Mouse (Mus musculus): ENCODE data around the gene Vangl1. TPM values are rescaled to one million over a fixed set of nuclear protein-coding genes. Genes with fewer than 3 reads are reported as not detected.

Vangl1 gene
- 19.2 and 24.0 TPM in 2 replicates for polyA plus RNA-seq (2015; fragmentation: Nextera tagmentation; extraction: Ambion mirVana)

- ATAC-seq (ENCODE audit: extremely low read depth, insufficient number of reproducible peaks, low FRiP score, low TSS enrichment), result peak; percentile 74
- H3K27me3 ChIP-seq (replicated peaks), result peaks cover 12% of the 10 kb centered on the region; the same call in 1 of the 2 replicates
- peak within 1 kb of the TSS; percentile 93 for H3K9ac ChIP-seq
- peaks cover 54% of the 10 kb centered on the region for H3K4me1 ChIP-seq
- no peaks in the 10 kb centered on the region for H3K36me3 ChIP-seq
- WGBS, result under 1% methylated on average over 88 of the region's 95 CpGs
- H3K9me3 ChIP-seq, result no peaks in the 10 kb centered on the region
- H3K4me2 ChIP-seq, result peak within 1 kb of the TSS; percentile 91
- peak within 1 kb of the TSS; percentile 87 for H3K27ac ChIP-seq (replicated peaks)
- peak within 1 kb of the TSS; percentile 90 for H3K4me3 ChIP-seq
These were observed at the start of gene Vangl1 for GRCm38 (mm10) chr3:102203781-102204721. TSS of gene Vangl1 (minus strand) at chr3:102204693.

GRCm38 (mm10) chr3:102253554-102253953 lies 49.1 kb upstream of the Vangl1 start:
- Histone ChIP-seq H3K27ac (replicated peaks) (no peak overlapping the region), H3K36me3 (no peaks in the 10 kb centered on the region), H3K4me2 (no peak overlapping the region), H3K27me3 (replicated peaks) (no peaks in the 10 kb centered on the region; the same call in 1 of the 2 replicates), H3K4me1 (peaks cover 5% of the 10 kb centered on the region; the same call in 1 of the 2 replicates), H3K9me3 (no peaks in the 10 kb centered on the region), H3K9ac (no peak overlapping the region), H3K4me3 (no peak overlapping the region)
- ATAC-seq (ENCODE audit: extremely low read depth, insufficient number of reproducible peaks, low FRiP score, low TSS enrichment), result no peak
- WGBS, result 59% methylated on average over 4 of the region's 4 CpGs

- WGBS, result 72% methylated on average over 3 of the region's 3 CpGs
- ATAC-seq (ENCODE audit: extremely low read depth, insufficient number of reproducible peaks, low FRiP score, low TSS enrichment), result no peak
These were observed 48.4 kb upstream of the Vangl1 start for GRCm38 (mm10) chr3:102252927-102253326.

GRCm38 (mm10) chr3:102250873-102251272 lies 46.4 kb upstream of the Vangl1 start:
- H3K4me3 ChIP-seq, result no peak overlapping the region
- no peak overlapping the region for H3K9ac ChIP-seq
- 77% methylated on average over 3 of the region's 3 CpGs for WGBS
- no peak for ATAC-seq (ENCODE audit: extremely low read depth, insufficient number of reproducible peaks, low FRiP score, low TSS enrichment)
- no peak overlapping the region for H3K4me2 ChIP-seq
- H3K36me3 ChIP-seq, result no peaks in the 10 kb centered on the region
- peaks cover 5% of the 10 kb centered on the region; the same call in 1 of the 2 replicates for H3K4me1 ChIP-seq
- H3K9me3 ChIP-seq, result no peaks in the 10 kb centered on the region
- H3K27me3 ChIP-seq (replicated peaks), result no peaks in the 10 kb centered on the region; the same call in 1 of the 2 replicates
- H3K27ac ChIP-seq (replicated peaks), result no peak overlapping the region

More at GRCm38 (mm10) chr3:102252927-102253326, 48.4 kb upstream of the Vangl1 start:
- H3K36me3 ChIP-seq, result no peaks in the 10 kb centered on the region
- no peak overlapping the region for H3K27ac ChIP-seq (replicated peaks)
- H3K9ac ChIP-seq, result no peak overlapping the region
- H3K27me3 ChIP-seq (replicated peaks), result no peaks in the 10 kb centered on the region; the same call in 1 of the 2 replicates
- peaks cover 5% of the 10 kb centered on the region; the same call in 1 of the 2 replicates for H3K4me1 ChIP-seq
- no peak overlapping the region for H3K4me2 ChIP-seq
- no peaks in the 10 kb centered on the region for H3K9me3 ChIP-seq
- H3K4me3 ChIP-seq, result no peak overlapping the region

GRCm38 (mm10) chr3:102249401-102249991 lies 45.0 kb upstream of the Vangl1 start:
- peaks cover 5% of the 10 kb centered on the region; the same call in 1 of the 2 replicates for H3K4me1 ChIP-seq
- no peaks in the 10 kb centered on the region for H3K36me3 ChIP-seq
- no peak overlapping the region for H3K27ac ChIP-seq (replicated peaks)
- H3K9me3 ChIP-seq, result no peaks in the 10 kb centered on the region
- WGBS, result 54% methylated on average over 9 of the region's 9 CpGs
- H3K4me3 ChIP-seq, result no peak overlapping the region
- H3K27me3 ChIP-seq (replicated peaks), result no peaks in the 10 kb centered on the region; the same call in 1 of the 2 replicates
- no peak for ATAC-seq (ENCODE audit: extremely low read depth, insufficient number of reproducible peaks, low FRiP score, low TSS enrichment)
- no peak overlapping the region for H3K9ac ChIP-seq
- no peak overlapping the region for H3K4me2 ChIP-seq

GRCm38 (mm10) chr3:102244601-102245000 lies 40.1 kb upstream of the Vangl1 start:
- Histone ChIP-seq H3K36me3 (no peaks in the 10 kb centered on the region), H3K27me3 (replicated peaks) (no peaks in the 10 kb centered on the region), H3K9ac (no peak overlapping the region), H3K4me2 (no peak overlapping the region), H3K4me1 (no peaks in the 10 kb centered on the region), H3K9me3 (no peaks in the 10 kb centered on the region), H3K4me3 (no peak overlapping the region), H3K27ac (replicated peaks) (no peak overlapping the region)
- 77% methylated on average over 3 of the region's 3 CpGs for WGBS
- ATAC-seq (ENCODE audit: extremely low read depth, insufficient number of reproducible peaks, low FRiP score, low TSS enrichment), result no peak

GRCm38 (mm10) chr3:102242854-102243253 lies 38.4 kb upstream of the Vangl1 start:
- Histone ChIP-seq H3K36me3 (no peaks in the 10 kb centered on the region), H3K27ac (replicated peaks) (no peak overlapping the region), H3K4me1 (no peaks in the 10 kb centered on the region), H3K4me3 (no peak overlapping the region), H3K4me2 (no peak overlapping the region), H3K27me3 (replicated peaks) (no peaks in the 10 kb centered on the region), H3K9ac (no peak overlapping the region), H3K9me3 (peaks cover 5% of the 10 kb centered on the region; the same call in 1 of the 2 replicates)
- WGBS, result 37% methylated on average over 5 of the region's 5 CpGs
- no peak for ATAC-seq (ENCODE audit: extremely low read depth, insufficient number of reproducible peaks, low FRiP score, low TSS enrichment)

GRCm38 (mm10) chr3:102231418-102232134 lies 27.1 kb upstream of the Vangl1 start:
- no peak overlapping the region for H3K4me3 ChIP-seq
- peaks cover 8% of the 10 kb centered on the region; the same call in 1 of the 2 replicates for H3K9me3 ChIP-seq
- H3K4me2 ChIP-seq, result no peak overlapping the region
- no peaks in the 10 kb centered on the region for H3K4me1 ChIP-seq
- no peak overlapping the region for H3K9ac ChIP-seq
- H3K27ac ChIP-seq (replicated peaks), result no peak overlapping the region
- 78% methylated on average over 9 of the region's 9 CpGs for WGBS
- no peaks in the 10 kb centered on the region for H3K36me3 ChIP-seq
- no peak for ATAC-seq (ENCODE audit: extremely low read depth, insufficient number of reproducible peaks, low FRiP score, low TSS enrichment)
- no peaks in the 10 kb centered on the region for H3K27me3 ChIP-seq (replicated peaks)

- H3K4me3 ChIP-seq, result no peak overlapping the region
- H3K9ac ChIP-seq, result no peak overlapping the region
- 80% methylated on average over 8 of the region's 8 CpGs for WGBS
- ATAC-seq (ENCODE audit: extremely low read depth, insufficient number of reproducible peaks, low FRiP score, low TSS enrichment), result no peak
- no peak overlapping the region for H3K4me2 ChIP-seq
- no peaks in the 10 kb centered on the region for H3K36me3 ChIP-seq
- 0 out of 2 replicates have a peak, but pooled peaks cover 3% of the 10 kb centered on the region for H3K4me1 ChIP-seq
- no peaks in the 10 kb centered on the region for H3K9me3 ChIP-seq
- no peak overlapping the region for H3K27ac ChIP-seq (replicated peaks)
- H3K27me3 ChIP-seq (replicated peaks), result 0 out of 2 replicates have a peak, but pooled peaks cover 5% of the 10 kb centered on the region
These were observed 18.3 kb upstream of the Vangl1 start for GRCm38 (mm10) chr3:102222756-102223155.

- no peak overlapping the region for H3K4me2 ChIP-seq
- H3K9me3 ChIP-seq, result no peaks in the 10 kb centered on the region
- no peak overlapping the region for H3K4me3 ChIP-seq
- 49% methylated on average over 2 of the region's 2 CpGs for WGBS
- no peaks in the 10 kb centered on the region for H3K27me3 ChIP-seq (replicated peaks)
- no peak overlapping the region for H3K9ac ChIP-seq
- H3K27ac ChIP-seq (replicated peaks), result no peak overlapping the region
- H3K4me1 ChIP-seq, result peaks cover 8% of the 10 kb centered on the region
- no peaks in the 10 kb centered on the region for H3K36me3 ChIP-seq
- ATAC-seq (ENCODE audit: extremely low read depth, insufficient number of reproducible peaks, low FRiP score, low TSS enrichment), result no peak
These were observed 13.8 kb upstream of the Vangl1 start for GRCm38 (mm10) chr3:102218301-102218700.

- Histone ChIP-seq H3K27me3 (replicated peaks) (no peaks in the 10 kb centered on the region), H3K4me3 (no peak overlapping the region), H3K27ac (replicated peaks) (no peak overlapping the region), H3K36me3 (no peaks in the 10 kb centered on the region), H3K9me3 (no peaks in the 10 kb centered on the region), H3K9ac (no peak overlapping the region), H3K4me2 (no peak overlapping the region), H3K4me1 (peaks cover 5% of the 10 kb centered on the region)
- 84% methylated on average over 4 of the region's 4 CpGs for WGBS
- ATAC-seq (ENCODE audit: extremely low read depth, insufficient number of reproducible peaks, low FRiP score, low TSS enrichment), result no peak
These were observed 10.2 kb upstream of the Vangl1 start for GRCm38 (mm10) chr3:102214736-102215135.

Measured in heart, embryonic 13.5 days (tissue).